Mouse (Mus musculus) kidney, postnatal 25 days (tissue): ENCODE results near the gene Ugt1a9.

Experiments
- DNase-seq, 2 experiments: peaks; one replicate each; pipeline ENCODE4 v3.0.0; 2021; ENCODE audit warnings: mixed read lengths in 2 of 2

The Ugt1a9 gene

GRCm38 (mm10) chr1:88235894-88236415, 165.4 kb downstream of the Ugt1a9 start:
- peak in 1 of 2 experiments; percentile 70 for DNase-seq

GRCm38 (mm10) chr1:88237311-88237710, 166.7 kb downstream of the Ugt1a9 start:
- peak in 1 of 2 experiments; percentile 57 for DNase-seq

GRCm38 (mm10) chr1:88238771-88239170, 168.2 kb downstream of the Ugt1a9 start:
- peak in 1 of 2 experiments; percentile 60 for DNase-seq

- peak in 1 of 2 experiments; percentile 64 for DNase-seq
Measured at GRCm38 (mm10) chr1:88240072-88240471, 169.5 kb downstream of the Ugt1a9 start.

GRCm38 (mm10) chr1:88240579-88240978, 170.0 kb downstream of the Ugt1a9 start:
- DNase-seq, result peak in 1 of 2 experiments; percentile 59

GRCm38 (mm10) chr1:88243861-88244260, 173.3 kb downstream of the Ugt1a9 start:
- DNase-seq, result peak in 1 of 2 experiments; percentile 51

GRCm38 (mm10) chr1:88245881-88246280, 175.3 kb downstream of the Ugt1a9 start:
- DNase-seq, result peak in 1 of 2 experiments; percentile 59

- no peak for DNase-seq
Measured at GRCm38 (mm10) chr1:88246386-88246785, 175.8 kb downstream of the Ugt1a9 start.

- no peak for DNase-seq
Measured at GRCm38 (mm10) chr1:88247660-88248059, 177.1 kb downstream of the Ugt1a9 start.

- no peak for DNase-seq
Measured at GRCm38 (mm10) chr1:88248658-88249057, 178.1 kb downstream of the Ugt1a9 start.

GRCm38 (mm10) chr1:88249596-88249995, 179.0 kb downstream of the Ugt1a9 start:
- no peak for DNase-seq

GRCm38 (mm10) chr1:88250023-88250422, 179.4 kb downstream of the Ugt1a9 start:
- DNase-seq, result no peak

GRCm38 (mm10) chr1:88253106-88253505, 182.5 kb downstream of the Ugt1a9 start:
- DNase-seq, result no peak

- DNase-seq, result no peak
Measured at GRCm38 (mm10) chr1:88253540-88253939, 182.9 kb downstream of the Ugt1a9 start.

GRCm38 (mm10) chr1:88254793-88255465, 184.3 kb downstream of the Ugt1a9 start:
- no peak for DNase-seq

- no peak for DNase-seq
Measured at GRCm38 (mm10) chr1:88255466-88255857, 184.9 kb downstream of the Ugt1a9 start.

- DNase-seq, result no peak
Measured at GRCm38 (mm10) chr1:88255989-88256754, 185.6 kb downstream of the Ugt1a9 start.

- no peak for DNase-seq
Measured at GRCm38 (mm10) chr1:88256886-88257663, 186.5 kb downstream of the Ugt1a9 start.

- no peak for DNase-seq
Measured at GRCm38 (mm10) chr1:88257681-88258080, 187.1 kb downstream of the Ugt1a9 start.

- peak in 1 of 2 experiments; percentile 50 for DNase-seq
Measured at GRCm38 (mm10) chr1:88258361-88258760, 187.8 kb downstream of the Ugt1a9 start.

GRCm38 (mm10) chr1:88258881-88259642, 188.5 kb downstream of the Ugt1a9 start:
- DNase-seq, result peak in 1 of 2 experiments; percentile 78

GRCm38 (mm10) chr1:88259643-88260024, 189.0 kb downstream of the Ugt1a9 start:
- DNase-seq, result peak in 1 of 2 experiments; percentile 65
